Mouse (Mus musculus) MEL (cell line): ENCODE measurements around the gene Col25a1. TPM values are rescaled to one million over a fixed set of nuclear protein-coding genes. Genes with fewer than 3 reads are reported as not detected.

ENCODE experiments used
- DNase-seq: peaks from one replicate; pipeline ENCODE4 v3.0.0; 2011; ENCODE audit warnings: low read depth, low spot score
- H3K27ac ChIP-seq: 2 replicates; pipeline ENCODE4 v1.5.1; 2012; ENCODE audit warnings: low read depth, mild to moderate bottlenecking, control low read depth, low read length, moderate library complexity; ENCODE audit not compliant: control insufficient read depth
- H3K27me3 ChIP-seq, 2 experiments: fragments of 150-350 bp in 1 of 2; sonication (generic) in 1 of 2; 2 replicates each; pipeline ENCODE4 v1.6.1; 2012; ENCODE audit warnings: low read length in 2 of 2, mild to moderate bottlenecking in 2 of 2, improper control_type of control experiment in 1 of 2, moderate library complexity in 1 of 2; ENCODE audit not compliant: insufficient read depth in 2 of 2, control insufficient read depth in 1 of 2
- H3K36me3 ChIP-seq, 2 experiments: 2 replicates each; pipeline ENCODE4 v1.6.1; 2012 to 2014; ENCODE audit warnings: low read length in 2 of 2, improper control_type of control experiment in 1 of 2, inconsistent platforms in 1 of 2, mild to moderate bottlenecking in 1 of 2; ENCODE audit not compliant: insufficient read depth in 2 of 2, control insufficient read depth in 1 of 2
- H3K4me1 ChIP-seq, 2 experiments: fragments of 150-350 bp in 1 of 2; sonication (generic) in 1 of 2; 2 replicates each; pipeline ENCODE4 v1.6.1; 2012; ENCODE audit warnings: low read length in 2 of 2, improper control_type of control experiment in 1 of 2, mild to moderate bottlenecking in 1 of 2; ENCODE audit not compliant: insufficient read depth in 2 of 2, control insufficient read depth in 1 of 2
- H3K4me3 ChIP-seq, 2 experiments: fragments of 150-350 bp in 1 of 2; sonication (generic) in 1 of 2; 2 replicates each; pipeline ENCODE4 v1.5.1; 2012; ENCODE audit warnings: low read depth in 2 of 2, low read length in 2 of 2, mild to moderate bottlenecking in 2 of 2, moderate library complexity in 2 of 2, control low read depth in 1 of 2, improper control_type of control experiment in 1 of 2; ENCODE audit not compliant: control insufficient read depth in 1 of 2, insufficient read depth in 1 of 2
- H3K79me2 ChIP-seq: 2 replicates; pipeline ENCODE4 v1.6.1; 2012; ENCODE audit warnings: mild to moderate bottlenecking, low read length, moderate library complexity; ENCODE audit not compliant: control insufficient read depth, poor library complexity, insufficient read depth
- H3K9ac ChIP-seq: 2 replicates; pipeline ENCODE4 v1.6.1; 2012; ENCODE audit warnings: low read depth, mild to moderate bottlenecking, control low read depth, low read length, moderate library complexity; ENCODE audit not compliant: control insufficient read depth, poor library complexity, severe bottlenecking
- H3K9me3 ChIP-seq: fragments of 150-350 bp; sonication (generic); replicated peaks from 2 replicates; pipeline ENCODE4 v1.6.1; 2012; ENCODE audit warnings: mild to moderate bottlenecking, low read length, improper control_type of control experiment, moderate library complexity; ENCODE audit not compliant: insufficient read depth
- BHLHE40 ChIP-seq: IDR thresholded peaks from 2 replicates; pipeline ENCODE4 v1.6.1; 2012; ENCODE audit warnings: low read depth, mild to moderate bottlenecking, inconsistent platforms, low read length, improper control_type of control experiment, borderline replicate concordance
- E2F4 ChIP-seq: IDR thresholded peaks from 2 replicates; pipeline ENCODE4 v1.6.1; 2011; ENCODE audit warnings: low read depth, low read length, improper control_type of control experiment, borderline replicate concordance
- ELF1 ChIP-seq: IDR thresholded peaks from 2 replicates; pipeline ENCODE4 v1.6.1; 2014; ENCODE audit warnings: low read depth, mild to moderate bottlenecking, inconsistent platforms, low read length, improper control_type of control experiment, moderate library complexity
- EP300 ChIP-seq, 2 experiments: IDR thresholded peaks; 2 replicates each; pipeline ENCODE4 v1.6.1; 2011; ENCODE audit warnings: improper control_type of control experiment in 2 of 2, low read length in 2 of 2, low read depth in 1 of 2, mild to moderate bottlenecking in 1 of 2
- ETS1 ChIP-seq: IDR thresholded peaks from 2 replicates; pipeline ENCODE4 v1.6.1; 2012; ENCODE audit warnings: low read depth, mild to moderate bottlenecking, inconsistent platforms, low read length, improper control_type of control experiment, moderate library complexity
- JUND ChIP-seq: IDR thresholded peaks from 2 replicates; pipeline ENCODE4 v1.6.1; 2011; ENCODE audit warnings: low read depth, mild to moderate bottlenecking, improper control_type of control experiment, low read length
- KAT2A ChIP-seq: conservative IDR thresholded peaks from 2 replicates; pipeline ENCODE4 v1.6.1; 2012; ENCODE audit warnings: low read depth, low read length, improper control_type of control experiment, inconsistent platforms
- MAFK ChIP-seq: IDR thresholded peaks from 2 replicates; pipeline ENCODE4 v1.6.1; 2011; ENCODE audit warnings: low read depth, mild to moderate bottlenecking, low read length, improper control_type of control experiment, borderline replicate concordance
- MAZ ChIP-seq: IDR thresholded peaks from 2 replicates; pipeline ENCODE4 v1.6.1; 2012; ENCODE audit warnings: low read depth, mild to moderate bottlenecking, inconsistent platforms, low read length, improper control_type of control experiment
- MYB ChIP-seq: IDR thresholded peaks from 2 replicates; pipeline ENCODE4 v1.6.1; 2011; ENCODE audit warnings: mild to moderate bottlenecking, low read depth, low read length, improper control_type of control experiment
- MYC ChIP-seq: IDR thresholded peaks from 2 replicates; pipeline ENCODE4 v1.6.1; 2011; ENCODE audit warnings: low read depth, mild to moderate bottlenecking, low read length, improper control_type of control experiment, moderate library complexity
- NELFE ChIP-seq: IDR thresholded peaks from 2 replicates; pipeline ENCODE4 v1.6.1; 2011; ENCODE audit warnings: low read depth, low read length, improper control_type of control experiment
- POLR2A ChIP-seq, 2 experiments: IDR thresholded peaks; 2 replicates each; pipeline ENCODE4 v1.6.1; 2011 to 2012; ENCODE audit warnings: low read length in 2 of 2, mild to moderate bottlenecking in 2 of 2, control low read depth in 1 of 2, improper control_type of control experiment in 1 of 2, low read depth in 1 of 2, moderate library complexity in 1 of 2; ENCODE audit not compliant: control insufficient read depth in 1 of 2, insufficient read depth in 1 of 2, poor library complexity in 1 of 2
- POLR2AphosphoS2 ChIP-seq: IDR thresholded peaks from 2 replicates; pipeline ENCODE4 v1.6.1; 2011; ENCODE audit warnings: low read length, improper control_type of control experiment
- POLR2AphosphoS5 ChIP-seq: IDR thresholded peaks from 2 replicates; pipeline ENCODE4 v1.6.1; 2012; ENCODE audit warnings: low read depth, borderline replicate concordance, mild to moderate bottlenecking, inconsistent platforms, low read length, moderate library complexity, mixed read lengths
- SIN3A ChIP-seq: IDR thresholded peaks from 2 replicates; pipeline ENCODE4 v1.6.1; 2012; ENCODE audit warnings: low read length, improper control_type of control experiment, inconsistent platforms
- SMC3 ChIP-seq: IDR thresholded peaks from 2 replicates; pipeline ENCODE4 v1.6.1; 2011; ENCODE audit warnings: low read depth, low read length, improper control_type of control experiment
- TAL1 ChIP-seq: IDR thresholded peaks from 2 replicates; pipeline ENCODE4 v1.6.1; 2012; ENCODE audit warnings: mild to moderate bottlenecking, inconsistent platforms, low read length, moderate library complexity, mixed read lengths
- TBP ChIP-seq: IDR thresholded peaks from 2 replicates; pipeline ENCODE4 v1.8.0; 2011; ENCODE audit warnings: low read depth, low read length, improper control_type of control experiment
- TCF12 ChIP-seq: IDR thresholded peaks from 2 replicates; pipeline ENCODE4 v1.6.1; 2014; ENCODE audit warnings: low read depth, mild to moderate bottlenecking, inconsistent platforms, low read length, improper control_type of control experiment, moderate library complexity
- UBTF ChIP-seq: IDR thresholded peaks from 2 replicates; pipeline ENCODE4 v1.6.1; 2012; ENCODE audit warnings: low read depth, mild to moderate bottlenecking, inconsistent platforms, low read length, improper control_type of control experiment, moderate library complexity, borderline replicate concordance; ENCODE audit not compliant: insufficient read depth
- USF1 ChIP-seq: IDR thresholded peaks from 2 replicates; pipeline ENCODE4 v1.6.1; 2014; ENCODE audit warnings: low read depth, mild to moderate bottlenecking, inconsistent platforms, low read length, improper control_type of control experiment, moderate library complexity
- USF2 ChIP-seq, 2 experiments: IDR thresholded peaks; 2 replicates each; pipeline ENCODE4 v1.6.1; 2011 to 2012; ENCODE audit warnings: improper control_type of control experiment in 2 of 2, low read length in 2 of 2, borderline replicate concordance in 1 of 2, inconsistent platforms in 1 of 2, low read depth in 1 of 2, mild to moderate bottlenecking in 1 of 2; ENCODE audit not compliant: insufficient read depth in 1 of 2
- ZKSCAN1 ChIP-seq: IDR thresholded peaks from 2 replicates; pipeline ENCODE4 v1.6.1; 2012; ENCODE audit warnings: low read depth, mild to moderate bottlenecking, inconsistent platforms, low read length, improper control_type of control experiment, moderate library complexity
- ZMIZ1 ChIP-seq: IDR thresholded peaks from 2 replicates; pipeline ENCODE4 v1.6.1; 2012; ENCODE audit warnings: low read depth, mild to moderate bottlenecking, inconsistent platforms, low read length, improper control_type of control experiment, moderate library complexity
- ZNF384 ChIP-seq: IDR thresholded peaks from 2 replicates; pipeline ENCODE4 v1.6.1; 2012; ENCODE audit warnings: low read depth, mild to moderate bottlenecking, inconsistent platforms, low read length, improper control_type of control experiment
- polyA plus RNA-seq, 2 experiments: library from polyadenylated mRNA; stranded (reverse) in 1 of 2; unstranded in 1 of 2; fragments of >175 nt in 1 of 2; fragments of >200 nt in 1 of 2; gene quantifications; 2 replicates each; pipeline versions ENCODE4 v1.2.1 to v1.2.4; 2012; ENCODE audit warnings: low replicate concordance in 2 of 2, low read depth in 1 of 2; ENCODE audit not compliant: insufficient read length in 2 of 2, insufficient read depth in 1 of 2, missing spikeins in 1 of 2
- total RNA-seq: library from RNA; depleted of rRNA; stranded (reverse); fragments of 300-350 nt; gene quantifications from 2 replicates; pipeline ENCODE4 v1.2.3, GENCODE M21; 2012

Gene Col25a1
- total and polyA plus RNA-seq, 3 experiments = not detected

DNA sequence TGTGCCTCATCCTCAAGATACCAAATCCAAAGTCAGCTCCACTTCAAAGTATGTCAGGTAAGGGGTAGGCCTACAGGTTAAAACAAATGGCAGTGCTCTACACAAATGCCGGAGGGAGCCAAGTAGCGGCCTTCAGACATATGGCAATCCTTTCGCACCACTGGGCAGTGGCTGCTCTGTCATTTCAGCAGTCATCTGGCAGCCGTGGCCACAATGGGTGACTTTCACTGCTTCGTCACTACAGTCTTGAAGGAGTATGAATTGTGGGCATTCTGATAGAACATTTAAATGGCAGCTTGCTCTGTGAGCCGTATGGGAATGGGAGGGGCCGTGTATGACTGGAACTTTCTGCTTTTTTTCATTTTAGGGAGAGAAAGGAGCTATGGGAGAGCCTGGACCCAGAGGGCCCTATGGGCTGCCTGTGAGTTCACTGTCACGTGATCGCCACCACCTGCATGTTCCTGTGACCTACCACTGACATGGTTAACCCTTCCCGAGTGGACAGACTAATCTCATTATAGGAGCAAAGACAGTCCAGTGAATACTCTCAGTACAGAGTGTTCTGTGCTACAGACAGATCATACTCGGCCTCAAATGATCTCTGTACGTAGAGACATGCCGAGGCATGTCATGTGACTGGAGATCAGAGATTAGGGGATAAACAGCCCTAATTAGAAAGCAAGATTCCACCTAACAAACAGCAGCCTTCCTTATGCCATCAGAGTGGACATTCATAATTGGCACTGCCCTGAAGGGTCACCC is 451.8 kb downstream of the Col25a1 start:
- no peak for TF ChIP-seq SIN3A
- no peak for TF ChIP-seq BHLHE40
- TF ChIP-seq POLR2AphosphoS5 = no peak
- no peak for TF ChIP-seq TBP
- TF ChIP-seq ZMIZ1 = no peak
- TF ChIP-seq ZKSCAN1 = no peak
- TF ChIP-seq UBTF = no peak
- no peak for TF ChIP-seq EP300 (IDR thresholded peaks at IDR 0.05; ENCODE audit: low read depth in 1 of 2, low read length in 2 of 2)
- no peak for TF ChIP-seq NELFE
- no peak for TF ChIP-seq ZNF384
- TF ChIP-seq ETS1 = no peak
- TF ChIP-seq MAZ = no peak
- TF ChIP-seq JUND = no peak
- no peak for TF ChIP-seq MAFK
- no peak for TF ChIP-seq ELF1
- TF ChIP-seq MYB = no peak
- Histone ChIP-seq H3K27me3 (no peaks in the 10 kb centered on the region), H3K4me3 (no peak overlapping the region), H3K79me2 (no peaks in the 10 kb centered on the region), H3K27ac (no peak overlapping the region), H3K4me1 (no peaks in the 10 kb centered on the region), H3K36me3 (no peaks in the 10 kb centered on the region), H3K9ac (no peak overlapping the region), H3K9me3 (no peaks in the 10 kb centered on the region)
- no peak for DNase-seq

DNA sequence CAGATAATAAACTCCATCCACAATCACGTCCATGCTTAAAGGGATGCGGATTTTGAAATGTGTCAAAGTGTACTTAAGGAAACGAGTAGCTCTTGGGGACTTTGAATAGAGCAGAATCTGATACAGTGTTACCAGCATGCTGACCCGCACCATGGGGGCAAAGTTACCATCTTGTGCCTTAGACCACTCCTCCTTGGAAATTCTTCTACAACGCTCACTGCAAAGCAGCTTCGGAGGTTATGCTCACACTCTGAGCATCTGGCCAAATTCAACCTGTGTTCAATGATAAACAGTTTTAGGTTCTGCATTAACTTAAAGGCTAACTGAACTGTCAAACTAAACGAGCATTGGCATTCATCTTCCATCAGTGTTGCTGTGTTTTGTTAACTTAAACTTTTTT is 452.7 kb downstream of the Col25a1 start:
- no peak for DNase-seq
- TF ChIP-seq KAT2A (no peak), ELF1 (no peak), TAL1 (no peak), USF1 (no peak), MAZ (no peak), E2F4 (no peak), SMC3 (no peak), POLR2A (IDR thresholded peaks at IDR 0.05; ENCODE audit: control insufficient read depth in 1 of 2, insufficient read depth in 1 of 2, low read depth in 1 of 2, low read length in 2 of 2, poor library complexity in 1 of 2) (no peak), USF2 (IDR thresholded peaks at IDR 0.05; ENCODE audit: borderline replicate concordance in 1 of 2, insufficient read depth in 1 of 2, low read depth in 1 of 2, low read length in 2 of 2) (no peak), POLR2AphosphoS5 (no peak), TBP (no peak), JUND (no peak), POLR2AphosphoS2 (no peak), MYC (no peak), TCF12 (no peak), MYB (no peak)
- H3K4me3 ChIP-seq = no peak overlapping the region
- no peaks in the 10 kb centered on the region for H3K4me1 ChIP-seq
- no peaks in the 10 kb centered on the region for H3K27me3 ChIP-seq
- H3K36me3 ChIP-seq = no peaks in the 10 kb centered on the region
- no peak overlapping the region for H3K27ac ChIP-seq
- no peaks in the 10 kb centered on the region for H3K79me2 ChIP-seq
- no peaks in the 10 kb centered on the region for H3K9me3 ChIP-seq
- H3K9ac ChIP-seq = no peak overlapping the region
